ENCODE assay signal across 8 mouse cellular contexts in genomic region chr10:24493936-24494335, GRCm38 (mm10).
DNase-seq lines count a peak whose midpoint lies in the region; TF ChIP-seq lines count a peak whose summit lies in the region.
"Had no signal": no experiment of that assay in that cellular context is flagged by ENCODE, and none has a peak within 500 bp of the region (broad histone marks: within the 10 kb centered on the region; RNA-seq: fewer than 3 reads in every experiment).

No protein-coding gene starts in this region.

- no peak overlapping the region for H3K4me3 ChIP-seq in bone marrow macrophage, adult 2 months (ENCODE audit: insufficient read depth, low read length)
- H3K4me3 ChIP-seq in lung, adult 2 months (replicated peaks; ENCODE audit: extremely low read depth, low read depth, low read length) = no peak overlapping the region

- TF ChIP-seq POLR2A in bone marrow macrophage, adult 2 months (IDR thresholded peaks at IDR 0.05; ENCODE audit: borderline replicate concordance, low read depth, low read length) = no peak
- TF ChIP-seq POLR2A in lung, adult 2 months (IDR thresholded peaks at IDR 0.05; ENCODE audit: borderline replicate concordance, extremely low read depth, low read depth, low read length) = no peak

- H3K27ac ChIP-seq in bone marrow macrophage, adult 2 months (ENCODE audit: insufficient read depth, low read depth, low read length) = peak overlapping the region; percentile 77
- H3K27ac ChIP-seq: macrophage had no signal

- DNase-seq in adipocyte (ENCODE audit: low spot score) = peak; percentile 22
- peak; percentile 58 for DNase-seq in heart, postnatal 25 days (ENCODE audit: low spot score)
- DNase-seq in lung, adult 2 months = peak; percentile 23
- DNase-seq in layer of hippocampus, adult 9-11 months = no peak
- no peak for DNase-seq in frontal cortex, postnatal 10 days (ENCODE audit: low spot score in 2 of 2)
- DNase-seq in frontal cortex, postnatal 25 days (ENCODE audit: low spot score in 2 of 2) = no peak

- peaks cover 29% of the 10 kb centered on the region for H3K4me1 ChIP-seq in bone marrow macrophage, adult 2 months (ENCODE audit: control insufficient read depth, insufficient read depth, low read length)
- H3K4me1 ChIP-seq in lung, adult 2 months (ENCODE audit: control insufficient read depth, insufficient read depth, low read length) = peaks cover 13% of the 10 kb centered on the region

- WGBS in lung, adult 2 months = 7% methylated on average over 6 of the region's 6 CpGs

- no peak for TF ChIP-seq CTCF in bone marrow macrophage, adult 2 months (IDR thresholded peaks at IDR 0.05; ENCODE audit: low read depth, low read length)
- no peak for TF ChIP-seq CTCF in lung, adult 2 months (IDR thresholded peaks at IDR 0.05; ENCODE audit: insufficient read depth, low read length)

- intact Hi-C loops in heart, postnatal 25 days (cut with DNase I) = no loop called here

Comparison
In these comparisons a context has a peak if more than half of its experiments do, and no peak if none do; other contexts are left out.
1. DNase-seq: peak in adipocyte (single experiment), heart, postnatal 25 days (single experiment) and lung, adult 2 months (single experiment); none in layer of hippocampus, adult 9-11 months (single experiment), frontal cortex, postnatal 10 days (0 of 2) and frontal cortex, postnatal 25 days (0 of 2).